In the genomic region with DNA sequence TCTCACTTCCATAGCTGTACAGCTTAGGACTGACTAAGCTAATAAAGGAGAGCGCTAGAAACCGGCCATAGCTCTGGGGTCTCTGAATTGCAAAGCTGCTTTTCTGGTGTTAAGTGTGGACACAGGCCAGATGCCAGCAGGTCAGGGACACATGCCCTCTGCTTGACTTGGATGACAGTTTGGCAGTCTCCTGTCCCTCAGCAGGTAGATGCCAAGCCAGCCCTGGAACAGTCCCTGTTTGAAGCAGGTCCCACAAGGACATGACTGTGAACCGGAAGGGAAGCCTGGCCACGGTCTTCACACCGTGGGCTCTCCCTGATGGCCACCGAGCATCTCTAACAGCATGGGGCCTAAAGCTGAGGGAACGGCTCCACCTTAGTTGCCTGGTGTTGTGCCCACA, we compare ENCODE assay signal across 22 mouse cellular contexts. TPM values are rescaled to one million over a fixed set of nuclear protein-coding genes. Genes with fewer than 3 reads are reported as not detected.
DNase-seq lines count a peak whose midpoint lies in the region; ATAC-seq and TF ChIP-seq lines count a peak whose summit lies in the region.
"Had no signal": no experiment of that assay in that cellular context is flagged by ENCODE, and none has a peak within 500 bp of the region (broad histone marks: within the 10 kb centered on the region; RNA-seq: fewer than 3 reads in every experiment).

No protein-coding gene starts in this region.

- 85% methylated on average over 7 of the region's 7 CpGs for WGBS in stomach, embryonic 16.5 days
- WGBS in stomach, postnatal 0 days, result 84% methylated on average over 7 of the region's 7 CpGs
- 57% methylated on average over 7 of the region's 7 CpGs for WGBS in limb, embryonic 15.5 days

- intact Hi-C loops in gastrocnemius, adult 2 months (cut with DNase I), result no loop called here
- intact Hi-C loops in left cerebral cortex, postnatal 4 days (cut with DNase I), result no loop called here

- no peaks in the 10 kb centered on the region for H3K9me3 ChIP-seq in stomach, embryonic 16.5 days (replicated peaks; ENCODE audit: control insufficient read depth, low read length)
- H3K9me3 ChIP-seq in stomach, postnatal 0 days (ENCODE audit: control insufficient read depth, low read length), result no peaks in the 10 kb centered on the region
- no peaks in the 10 kb centered on the region for H3K9me3 ChIP-seq in limb, embryonic 15.5 days
- H3K9me3 ChIP-seq: G1E; liver, embryonic 12.5 days had no signal

- H3K9ac ChIP-seq in stomach, embryonic 16.5 days (ENCODE audit: low read length), result no peak overlapping the region
- H3K9ac ChIP-seq in stomach, postnatal 0 days (ENCODE audit: low read length), result no peak overlapping the region
- H3K9ac ChIP-seq in limb, embryonic 15.5 days, result no peak overlapping the region
- H3K9ac ChIP-seq: hindbrain, embryonic 14.5 days; liver, embryonic 12.5 days; lung, embryonic 14.5 days had no signal

- ATAC-seq in stomach, embryonic 16.5 days (ENCODE audit: insufficient read depth, low FRiP score), result no peak
- ATAC-seq in stomach, postnatal 0 days (ENCODE audit: low FRiP score, low TSS enrichment), result no peak
- ATAC-seq in limb, embryonic 15.5 days (ENCODE audit: insufficient number of reproducible peaks, low FRiP score, low TSS enrichment, low read depth), result no peak
- ATAC-seq: CD4-positive, CD25-positive, alpha-beta regulatory T cell, adult 4 months; forebrain, embryonic 16.5 days; liver, embryonic 12.5 days had no signal

- no peak for TF ChIP-seq CTCF in gastrocnemius, adult 2 months (IDR thresholded peaks at IDR 0.05)
- no peak for TF ChIP-seq CTCF in stomach, postnatal 0 days (IDR thresholded peaks at IDR 0.05; ENCODE audit: low read depth)

- peak; percentile 57 for DNase-seq in adrenal gland, postnatal 10 days
- no peak for DNase-seq in adrenal gland, adult 8-10 months
- peak; percentile 53 for DNase-seq in gastrocnemius, adult 2 months
- DNase-seq in gastrocnemius, postnatal 10 days, result no peak
- DNase-seq in stomach, postnatal 0 days (ENCODE audit: low spot score), result no peak
- DNase-seq in left cerebral cortex, postnatal 4 days, result no peak
- DNase-seq: heart, adult 18-20 months; kidney, adult 11 months; kidney, postnatal 10 days; lung, embryonic 14.5 days; midbrain, embryonic 14.5 days; right cerebral cortex, adult 18-20 months; thymus, adult 18-20 months had no signal

- no peak for TF ChIP-seq EP300 in stomach, postnatal 0 days (optimal IDR thresholded peaks at IDR 0.05)

- no peak overlapping the region for H3K27ac ChIP-seq in gastrocnemius, adult 2 months
- peak overlapping the region; percentile 40 for H3K27ac ChIP-seq in stomach, embryonic 16.5 days (ENCODE audit: low read length)
- no peak overlapping the region for H3K27ac ChIP-seq in stomach, postnatal 0 days (replicated peaks)
- H3K27ac ChIP-seq in limb, embryonic 15.5 days, result 0 out of 2 replicates have a peak overlapping the region, but pooled peaks have one; percentile 44
- H3K27ac ChIP-seq: hindbrain, embryonic 14.5 days; liver, embryonic 12.5 days had no signal

- no peaks in the 10 kb centered on the region for H3K27me3 ChIP-seq in stomach, embryonic 16.5 days (ENCODE audit: control insufficient read depth, insufficient read depth, low read length)
- no peaks in the 10 kb centered on the region for H3K27me3 ChIP-seq in stomach, postnatal 0 days (ENCODE audit: control insufficient read depth, insufficient read depth, low read length)
- no peaks in the 10 kb centered on the region for H3K27me3 ChIP-seq in limb, embryonic 15.5 days
- H3K27me3 ChIP-seq: liver, embryonic 12.5 days had no signal

- no peak overlapping the region for H3K4me2 ChIP-seq in stomach, embryonic 16.5 days (ENCODE audit: low read depth, low read length)
- no peak overlapping the region for H3K4me2 ChIP-seq in stomach, postnatal 0 days (replicated peaks; ENCODE audit: low read depth)
- H3K4me2 ChIP-seq in limb, embryonic 15.5 days, result no peak overlapping the region
- H3K4me2 ChIP-seq: hindbrain, embryonic 14.5 days; liver, embryonic 12.5 days; lung, embryonic 14.5 days had no signal

- no peaks in the 10 kb centered on the region for H3K36me3 ChIP-seq in stomach, embryonic 16.5 days (ENCODE audit: control insufficient read depth, insufficient read depth, low read length)
- peaks cover 18% of the 10 kb centered on the region; the same call in 1 of the 2 replicates for H3K36me3 ChIP-seq in stomach, postnatal 0 days (ENCODE audit: control insufficient read depth, insufficient read depth, low read length)
- H3K36me3 ChIP-seq in limb, embryonic 15.5 days, result peaks cover 39% of the 10 kb centered on the region

- peaks cover 9% of the 10 kb centered on the region; the same call in 1 of the 2 replicates for H3K4me1 ChIP-seq in stomach, embryonic 16.5 days (ENCODE audit: control insufficient read depth, insufficient read depth, low read length)
- no peaks in the 10 kb centered on the region for H3K4me1 ChIP-seq in stomach, postnatal 0 days (replicated peaks; ENCODE audit: control insufficient read depth, insufficient read depth)
- peaks cover 43% of the 10 kb centered on the region for H3K4me1 ChIP-seq in limb, embryonic 15.5 days
- H3K4me1 ChIP-seq: liver, embryonic 12.5 days had no signal

- no peak overlapping the region for H3K4me3 ChIP-seq in gastrocnemius, adult 2 months
- no peak overlapping the region for H3K4me3 ChIP-seq in stomach, embryonic 16.5 days (replicated peaks; ENCODE audit: low read length)
- H3K4me3 ChIP-seq in stomach, postnatal 0 days (ENCODE audit: low read depth, low read length), result no peak overlapping the region
- H3K4me3 ChIP-seq in limb, embryonic 15.5 days, result no peak overlapping the region
- H3K4me3 ChIP-seq: liver, embryonic 12.5 days; myocyte had no signal

RNA-seq across cellular contexts. Expression of gene Tcp11, which starts 17.7 kb away (rescaled TPM):
- total RNA-seq in adrenal gland, postnatal 10 days (2021), result under 1 TPM; 0.24 to 0.57 TPM
- under 1 TPM in 1 of 4 experiments, not detected in 3; 0.46 TPM for total RNA-seq in adrenal gland, adult 8-10 months (2022)
- total RNA-seq in gastrocnemius, adult 2 months (2021), result not detected
- total RNA-seq in gastrocnemius, postnatal 10 days (2021), result not detected
- polyA plus RNA-seq in stomach, embryonic 16.5 days (2015; fragmentation: Nextera tagmentation; extraction: Ambion mirVana), result 1.1 and 1.9 TPM in 2 replicates
- 1.1 and 1.7 TPM in 2 replicates for polyA plus RNA-seq in stomach, postnatal 0 days (2015; fragmentation: Nextera tagmentation; extraction: Ambion mirVana)
- 1.5 TPM in 2 replicates for polyA plus RNA-seq in limb, embryonic 15.5 days (2015; fragmentation: Nextera tagmentation; extraction: Ambion mirVana)
- 1 to 10 TPM; 2.2 to 3.6 TPM for total RNA-seq in left cerebral cortex, postnatal 4 days (2021)
- total RNA-seq: G1E; gastrocnemius, adult 8-10 months had no signal
- polyA plus RNA-seq: G1E, myocyte had no signal

Comparison
In these comparisons a context has a peak if more than half of its experiments do, and no peak if none do; other contexts are left out.
1. DNase-seq: peak in adrenal gland, postnatal 10 days (single experiment) and gastrocnemius, adult 2 months (single experiment); none in adrenal gland, adult 8-10 months (single experiment), gastrocnemius, postnatal 10 days (single experiment), stomach, postnatal 0 days (single experiment) and left cerebral cortex, postnatal 4 days (single experiment).
2. H3K27ac ChIP-seq: peak in stomach, embryonic 16.5 days (single experiment) and limb, embryonic 15.5 days (single experiment); none in gastrocnemius, adult 2 months (single experiment) and stomach, postnatal 0 days (single experiment).